Mouse (Mus musculus) hindlimb bud, embryonic 11.5 days (tissue): ENCODE results near the gene Lca5.
A peak's percentile ranks its signal among the peaks of the same experiment; 100 is the strongest.

ENCODE experiments used
- DNase-seq: peaks from one replicate; pipeline ENCODE4 v3.0.0-alpha.2; 2012; ENCODE audit warnings: low read depth, low spot score; ENCODE audit errors: extremely low spot score

The Lca5 gene

GRCm38 (mm10) chr9:83440392-83441357 is at the start of gene Lca5:
Gene Lca5 (minus strand): TSS chr9:83441127.
- DNase-seq = peak; percentile 85

GRCm38 (mm10) chr9:83488491-83489210 is 47.7 kb upstream of the Lca5 start:
- DNase-seq = no peak

- DNase-seq = no peak
Observed at GRCm38 (mm10) chr9:83487771-83488470, 47.0 kb upstream of the Lca5 start.

- DNase-seq = no peak
Observed at GRCm38 (mm10) chr9:83485966-83486365, 45.0 kb upstream of the Lca5 start.

- DNase-seq = no peak
Observed at GRCm38 (mm10) chr9:83485357-83485756, 44.4 kb upstream of the Lca5 start.

- DNase-seq = no peak
Observed at GRCm38 (mm10) chr9:83483419-83483818, 42.5 kb upstream of the Lca5 start.

GRCm38 (mm10) chr9:83482176-83482949 is 41.4 kb upstream of the Lca5 start:
- DNase-seq = no peak

- DNase-seq = no peak
Observed at GRCm38 (mm10) chr9:83469871-83470270, 28.9 kb upstream of the Lca5 start.

GRCm38 (mm10) chr9:83447771-83448170 is 6.8 kb upstream of the Lca5 start:
- no peak for DNase-seq

GRCm38 (mm10) chr9:83447176-83447575 is 6.2 kb upstream of the Lca5 start:
- DNase-seq = no peak

GRCm38 (mm10) chr9:83437621-83438020 is 3.3 kb downstream of the Lca5 start:
- no peak for DNase-seq

GRCm38 (mm10) chr9:83434489-83434888 is 6.4 kb downstream of the Lca5 start:
- DNase-seq = no peak

GRCm38 (mm10) chr9:83433661-83434060 is 7.3 kb downstream of the Lca5 start:
- DNase-seq = no peak

- no peak for DNase-seq
Observed at GRCm38 (mm10) chr9:83427926-83428325, 13.0 kb downstream of the Lca5 start.

GRCm38 (mm10) chr9:83418965-83419364 is 22.0 kb downstream of the Lca5 start:
- DNase-seq = no peak

GRCm38 (mm10) chr9:83413046-83413445 is 27.9 kb downstream of the Lca5 start:
- no peak for DNase-seq

- no peak for DNase-seq
Observed at GRCm38 (mm10) chr9:83405150-83405549, 35.8 kb downstream of the Lca5 start.

- no peak for DNase-seq
Observed at GRCm38 (mm10) chr9:83400783-83401182, 40.1 kb downstream of the Lca5 start.

- DNase-seq = no peak
Observed at GRCm38 (mm10) chr9:83399414-83399813, 41.5 kb downstream of the Lca5 start.

- DNase-seq = no peak
Observed at GRCm38 (mm10) chr9:83398260-83398659, 42.7 kb downstream of the Lca5 start.

- DNase-seq = no peak
Observed at GRCm38 (mm10) chr9:83395456-83395855, 45.5 kb downstream of the Lca5 start.
